Mouse (Mus musculus) heart, adult 2 months (tissue): ENCODE results near the gene Ntn1.

ENCODE experiments used
- CTCF ChIP-seq: fragments of 200-600 bp; IDR thresholded peaks from 2 replicates; pipeline ENCODE4 v1.8.1; 2022; ENCODE audit warnings: antibody characterized with exemption, mild to moderate bottlenecking, moderate library complexity
- EP300 ChIP-seq: fragments of 200-500 bp; IDR thresholded peaks from 2 replicates; pipeline ENCODE4 v1.6.1; 2011; ENCODE audit warnings: low read depth, low read length, control low read depth; ENCODE audit not compliant: insufficient read depth
- POLR2A ChIP-seq: fragments of 200-500 bp; IDR thresholded peaks from 2 replicates; pipeline ENCODE4 v1.6.1; 2011; ENCODE audit warnings: mild to moderate bottlenecking, low read depth, low read length, control low read depth; ENCODE audit not compliant: insufficient read depth

- no peak for TF ChIP-seq POLR2A
- TF ChIP-seq CTCF, result no peak
- no peak for TF ChIP-seq EP300
Observed at GRCm38 (mm10) chr11:68274331-68274811, 126.3 kb downstream of the Ntn1 start.
